Mouse (Mus musculus) lung, postnatal 0 days (tissue): Measurements from ENCODE around the gene Camta1. TPM values are rescaled to one million over a fixed set of nuclear protein-coding genes. Genes with fewer than 3 reads are reported as not detected.
A peak's percentile ranks its signal among the peaks of the same experiment; 100 is the strongest.

Source experiments
- ATAC-seq: fragments of 200-750 bp; cut with Nextera tagmentation; 2 replicates; pipeline ENCODE4 v1.8.0; 2017; ENCODE audit warnings: moderate library complexity
- DNase-seq: peaks from one replicate; pipeline ENCODE4 v3.0.0-alpha.2; 2016; ENCODE audit warnings: low spot score
- H3K27ac ChIP-seq: fragments of 300-500 bp; sonication (generic); 2 replicates; pipeline ENCODE4 v1.5.1; 2014; ENCODE audit warnings: antibody characterized with exemption, mild to moderate bottlenecking, low read length, mixed read lengths
- H3K27me3 ChIP-seq: fragments of 300-500 bp; sonication (generic); replicated peaks from 2 replicates; pipeline ENCODE4 v1.6.1; 2014; ENCODE audit warnings: low read length, mixed read lengths; ENCODE audit not compliant: insufficient read depth
- H3K36me3 ChIP-seq: fragments of 300-500 bp; sonication (generic); 2 replicates; pipeline ENCODE4 v1.6.1; 2014; ENCODE audit warnings: low read length, mixed read lengths; ENCODE audit not compliant: insufficient read depth
- H3K4me1 ChIP-seq: fragments of 300-500 bp; sonication (generic); 2 replicates; pipeline ENCODE4 v1.6.1; 2014; ENCODE audit warnings: antibody characterized with exemption, low read depth, low read length, mixed read lengths; ENCODE audit not compliant: insufficient read depth
- H3K4me2 ChIP-seq: fragments of 300-500 bp; sonication (generic); replicated peaks from 2 replicates; pipeline ENCODE4 v1.6.1; 2014; ENCODE audit warnings: low read depth, mild to moderate bottlenecking, low read length, moderate library complexity, mixed read lengths
- H3K4me3 ChIP-seq: fragments of 300-500 bp; sonication (generic); 2 replicates; pipeline ENCODE4 v1.5.1; 2014; ENCODE audit warnings: low read depth, low read length
- H3K9ac ChIP-seq: fragments of 300-500 bp; sonication (generic); replicated peaks from 2 replicates; pipeline ENCODE4 v1.6.1; 2014; ENCODE audit warnings: low read depth, mild to moderate bottlenecking
- H3K9me3 ChIP-seq: fragments of 300-500 bp; sonication (generic); 2 replicates; pipeline ENCODE4 v1.6.1; 2016; ENCODE audit warnings: low read length, mixed read lengths
- CTCF ChIP-seq: IDR thresholded peaks from 2 replicates; pipeline ENCODE4 v1.5.1; 2016; ENCODE audit warnings: antibody characterized with exemption, mild to moderate bottlenecking
- EP300 ChIP-seq: IDR thresholded peaks from 2 replicates; pipeline ENCODE4 v1.6.1; 2016; ENCODE audit warnings: antibody characterized with exemption, mild to moderate bottlenecking, control low read depth
- WGBS: fragments of 180-500 bp; shearing (Covaris S2); extraction: QIAGEN DNeasy Blood & Tissue Kit; methylation state at CpG from one replicate; pipeline ENCODE4 v1.1.7; 2014; 5-methylcytosine and 5-hydroxymethylcytosine counted together
- polyA plus RNA-seq: library from polyadenylated mRNA; unstranded; fragments of >200 nt; fragmentation: Nextera tagmentation; extraction: Ambion mirVana; gene quantifications from 2 replicates; pipeline ENCODE4 v1.2.1, GENCODE M21; 2015

Gene Camta1
- polyA plus RNA-seq, 1 experiment from 2014 or later = 86.4 TPM

DNA sequence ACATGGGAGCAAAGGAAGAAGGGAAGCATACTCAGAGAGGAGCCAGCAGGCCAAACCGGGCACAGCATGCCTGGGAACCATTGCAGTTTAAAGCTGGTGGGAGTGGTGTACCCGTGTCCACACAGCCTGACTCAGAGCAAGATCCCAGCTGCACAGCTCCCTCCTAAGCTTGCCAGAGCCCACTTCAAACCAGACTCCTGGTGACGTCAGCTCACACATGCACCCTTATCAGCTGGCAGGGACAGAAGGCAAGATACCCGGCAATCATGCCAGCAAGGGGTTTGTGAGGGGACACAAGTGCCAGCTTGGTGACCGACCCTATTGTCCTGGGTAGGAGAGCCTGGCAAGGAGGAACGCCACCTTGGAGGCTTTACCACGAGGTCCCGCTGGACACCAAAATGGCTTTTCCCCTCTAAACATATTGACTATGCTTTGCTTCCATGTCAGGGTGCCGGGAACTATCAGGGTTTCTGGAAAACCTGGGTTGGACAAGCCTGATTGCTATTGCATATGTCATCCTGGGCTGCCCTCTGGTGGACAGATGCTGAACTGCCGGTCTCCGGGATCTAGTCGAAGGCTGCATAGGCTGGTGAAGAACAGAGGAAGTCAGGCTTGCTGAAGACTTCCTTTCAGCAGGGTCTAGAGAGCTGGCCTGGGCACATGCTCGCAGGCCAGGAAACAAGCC, 720.3 kb downstream of the Camta1 start:
- H3K27me3 ChIP-seq = peaks cover 8% of the 10 kb centered on the region
- H3K36me3 ChIP-seq = no peaks in the 10 kb centered on the region
- 6% methylated on average over 13 of the region's 13 CpGs for WGBS
- no peaks in the 10 kb centered on the region for H3K9me3 ChIP-seq
- TF ChIP-seq CTCF = peak; percentile 97
- no peak for TF ChIP-seq EP300
- no peak overlapping the region for H3K4me3 ChIP-seq
- ATAC-seq = peak; percentile 77
- H3K27ac ChIP-seq = no peak overlapping the region
- H3K9ac ChIP-seq = no peak overlapping the region
- peak; percentile 88 for DNase-seq
- H3K4me2 ChIP-seq = peak overlapping the region; percentile 38
- H3K4me1 ChIP-seq = no peaks in the 10 kb centered on the region

GRCm38 (mm10) chr4:151140368-151140982, 721.2 kb downstream of the Camta1 start:
- Histone ChIP-seq H3K4me2 (no peak overlapping the region), H3K4me3 (no peak overlapping the region), H3K36me3 (no peaks in the 10 kb centered on the region), H3K27me3 (peaks cover 8% of the 10 kb centered on the region), H3K27ac (no peak overlapping the region), H3K4me1 (no peaks in the 10 kb centered on the region), H3K9ac (no peak overlapping the region), H3K9me3 (no peaks in the 10 kb centered on the region)
- WGBS = 4% methylated on average over 17 of the region's 20 CpGs
- ATAC-seq (no peak), DNase-seq (no peak)
- TF ChIP-seq EP300 (no peak), CTCF (no peak; the same call in 1 of the 2 replicates)

GRCm38 (mm10) chr4:151139053-151139840, 722.4 kb downstream of the Camta1 start:
- Histone ChIP-seq H3K4me2 (no peak overlapping the region), H3K4me3 (no peak overlapping the region), H3K27ac (no peak overlapping the region), H3K4me1 (no peaks in the 10 kb centered on the region), H3K36me3 (no peaks in the 10 kb centered on the region), H3K27me3 (peaks cover 8% of the 10 kb centered on the region), H3K9ac (no peak overlapping the region), H3K9me3 (no peaks in the 10 kb centered on the region)
- TF ChIP-seq CTCF = peak; percentile 81
- TF ChIP-seq EP300 = no peak
- WGBS = 6% methylated on average over 19 of the region's 20 CpGs
- peak; percentile 82 for DNase-seq
- ATAC-seq = peak; percentile 58

DNA sequence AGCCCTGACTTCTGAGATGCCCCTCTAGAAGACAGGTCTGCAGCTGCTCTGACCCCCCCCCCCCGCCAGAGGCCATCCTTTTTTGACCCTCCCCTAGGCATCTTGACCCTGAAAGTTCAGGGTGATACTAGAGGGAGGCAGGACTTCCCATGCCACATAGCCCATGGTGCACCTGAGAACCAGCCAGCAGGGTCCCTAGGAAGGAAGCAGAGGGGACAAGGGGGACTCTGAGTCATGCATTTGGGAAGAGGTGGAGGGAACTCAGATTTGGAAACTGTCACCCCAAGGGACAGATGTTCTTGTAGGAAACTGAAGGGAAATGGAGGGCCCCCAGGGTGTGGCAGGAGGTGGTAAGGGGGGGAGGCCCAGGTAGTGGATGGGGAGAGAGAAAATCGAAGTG, 723.1 kb downstream of the Camta1 start:
- DNase-seq (no peak), ATAC-seq (no peak)
- Histone ChIP-seq H3K4me2 (no peak overlapping the region), H3K9me3 (no peaks in the 10 kb centered on the region), H3K27ac (no peak overlapping the region), H3K27me3 (peaks cover 8% of the 10 kb centered on the region), H3K9ac (no peak overlapping the region), H3K36me3 (no peaks in the 10 kb centered on the region), H3K4me3 (no peak overlapping the region), H3K4me1 (no peaks in the 10 kb centered on the region)
- 12% methylated on average over 2 of the region's 2 CpGs for WGBS
- TF ChIP-seq EP300 = no peak
- TF ChIP-seq CTCF = no peak

- ATAC-seq (no peak), DNase-seq (no peak)
- no peak overlapping the region for H3K9ac ChIP-seq
- WGBS = 14% methylated on average over 10 of the region's 10 CpGs
- H3K27ac ChIP-seq = no peak overlapping the region
- peaks cover 8% of the 10 kb centered on the region for H3K27me3 ChIP-seq
- TF ChIP-seq CTCF (no peak), EP300 (no peak)
- H3K4me2 ChIP-seq = no peak overlapping the region
- H3K9me3 ChIP-seq = no peaks in the 10 kb centered on the region
- no peaks in the 10 kb centered on the region for H3K36me3 ChIP-seq
- no peaks in the 10 kb centered on the region for H3K4me1 ChIP-seq
- H3K4me3 ChIP-seq = no peak overlapping the region
Observed at GRCm38 (mm10) chr4:151138135-151138534, 723.5 kb downstream of the Camta1 start.

DNA sequence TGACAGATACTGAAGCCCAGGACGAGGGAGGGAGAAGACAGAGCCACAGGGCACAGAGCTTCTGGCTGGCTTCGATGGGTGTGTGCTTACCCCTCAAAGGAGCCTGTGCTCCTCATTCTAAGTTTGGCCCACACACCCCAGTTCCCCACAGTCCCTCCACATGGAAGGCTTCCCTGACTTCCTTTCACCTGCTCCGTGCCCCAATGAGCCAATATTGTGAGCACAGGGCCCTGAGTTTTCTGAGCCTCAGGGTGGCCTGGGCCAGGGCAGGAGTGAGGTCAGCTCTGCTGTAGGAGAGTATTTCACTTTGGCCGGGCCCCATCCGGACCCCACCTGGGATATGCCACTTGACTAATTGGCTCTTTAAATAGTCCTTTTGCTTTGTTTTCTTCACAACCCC, 724.0 kb downstream of the Camta1 start:
- TF ChIP-seq CTCF (no peak), EP300 (no peak)
- 65% methylated on average over 5 of the region's 5 CpGs for WGBS
- H3K27me3 ChIP-seq = peaks cover 8% of the 10 kb centered on the region
- H3K9ac ChIP-seq = no peak overlapping the region
- no peaks in the 10 kb centered on the region for H3K9me3 ChIP-seq
- H3K4me3 ChIP-seq = no peak overlapping the region
- ATAC-seq (no peak), DNase-seq (no peak)
- no peak overlapping the region for H3K27ac ChIP-seq
- no peak overlapping the region for H3K4me2 ChIP-seq
- H3K4me1 ChIP-seq = no peaks in the 10 kb centered on the region
- H3K36me3 ChIP-seq = no peaks in the 10 kb centered on the region
